Mouse (Mus musculus) mesoderm, embryonic 11.5 days (tissue): ENCODE measurements around the gene Ntf5.
"Not testable (repeated sequence)": the region's sequence is repeated elsewhere in the genome, so short reads cannot be mapped to it uniquely, and the experiment has no call there.

ENCODE experiments used
- DNase-seq: peaks from one replicate; pipeline ENCODE4 v3.0.0-alpha.2; 2012; ENCODE audit warnings: low read depth, low spot score

Gene Ntf5

GRCm38 (mm10) chr7:45461781-45462180 lies 48.3 kb downstream of the Ntf5 start:
- no peak for DNase-seq

- no peak for DNase-seq
These were observed 48.8 kb downstream of the Ntf5 start for GRCm38 (mm10) chr7:45462325-45462724.

GRCm38 (mm10) chr7:45462868-45463267 lies 49.4 kb downstream of the Ntf5 start:
- DNase-seq, result not testable (repeated sequence)

GRCm38 (mm10) chr7:45463987-45464778 lies 50.7 kb downstream of the Ntf5 start:
- DNase-seq, result no peak

- no peak for DNase-seq
These were observed 51.6 kb downstream of the Ntf5 start for GRCm38 (mm10) chr7:45465112-45465511.

GRCm38 (mm10) chr7:45465549-45465948 lies 52.1 kb downstream of the Ntf5 start:
- DNase-seq, result no peak

GRCm38 (mm10) chr7:45466283-45467089 lies 53.0 kb downstream of the Ntf5 start, which contains the start of gene Bax:
Gene Bax, minus strand, starts transcription at chr7:45466898.
- DNase-seq, result peak; percentile 98
